Mouse (Mus musculus) spleen, adult 2 months (tissue): ENCODE measurements around the gene Bco2.

Experiments used
- CTCF ChIP-seq: fragments of 200-500 bp; IDR thresholded peaks from 2 replicates; pipeline ENCODE4 v1.5.1; 2011; ENCODE audit warnings: mild to moderate bottlenecking, inconsistent platforms; ENCODE audit not compliant: insufficient read depth, insufficient read length, insufficient replicate concordance; ENCODE audit errors: extremely low read depth
- POLR2A ChIP-seq: fragments of 200-500 bp; IDR thresholded peaks from 2 replicates; pipeline ENCODE4 v1.6.1; 2011; ENCODE audit warnings: low read depth, low read length, inconsistent platforms

GRCm38 (mm10) chr9:50565940-50566339, 11.0 kb upstream of the Bco2 start:
- TF ChIP-seq CTCF = no peak
- no peak for TF ChIP-seq POLR2A
